Mouse (Mus musculus) stomach, embryonic 14.5 days (tissue): ENCODE measurements at regions not wholly inside any gene's neighbourhood (a gene's known extent, or its start where the extent isn't known, plus 50 kb on each side); places are given as distances from the start of the nearest gene placed in this dataset.

Experiments
- ATAC-seq: fragments of 200-750 bp; cut with Nextera tagmentation; 2 replicates; pipeline ENCODE4 v1.8.0; 2017; ENCODE audit warnings: low read depth, moderate TSS enrichment; ENCODE audit not compliant: insufficient number of reproducible peaks, insufficient read depth, low FRiP score
- H3K27ac ChIP-seq: fragments of 300-500 bp; sonication (generic); 2 replicates; pipeline ENCODE4 v1.5.1; 2014; ENCODE audit warnings: mild to moderate bottlenecking, low read length, moderate library complexity, mixed read lengths
- H3K27me3 ChIP-seq: fragments of 300-500 bp; sonication (generic); 2 replicates; pipeline ENCODE4 v1.6.1; 2014; ENCODE audit warnings: low read length, control low read depth, mixed read lengths; ENCODE audit not compliant: control insufficient read depth, insufficient read depth
- H3K36me3 ChIP-seq: fragments of 300-500 bp; sonication (generic); 2 replicates; pipeline ENCODE4 v1.6.1; 2014; ENCODE audit warnings: mild to moderate bottlenecking, control low read depth, low read length, moderate library complexity, mixed read lengths; ENCODE audit not compliant: control insufficient read depth, insufficient read depth
- H3K4me1 ChIP-seq: fragments of 300-500 bp; sonication (generic); 2 replicates; pipeline ENCODE4 v1.6.1; 2014; ENCODE audit warnings: low read length, control low read depth, mixed read lengths; ENCODE audit not compliant: control insufficient read depth, insufficient read depth
- H3K4me2 ChIP-seq: fragments of 300-500 bp; sonication (generic); replicated peaks from 2 replicates; pipeline ENCODE4 v1.6.1; 2014; ENCODE audit warnings: low read depth, low read length, control low read depth
- H3K4me3 ChIP-seq: fragments of 300-500 bp; sonication (generic); 2 replicates; pipeline ENCODE4 v1.5.1; 2014; ENCODE audit warnings: low read depth, low read length, control low read depth
- H3K9ac ChIP-seq: fragments of 300-500 bp; sonication (generic); replicated peaks from 2 replicates; pipeline ENCODE4 v1.6.1; 2014; ENCODE audit warnings: low read depth, mild to moderate bottlenecking, control low read depth, low read length, moderate library complexity, mixed read lengths
- H3K9me3 ChIP-seq: fragments of 300-500 bp; sonication (generic); 2 replicates; pipeline ENCODE4 v1.6.1; 2016; ENCODE audit warnings: low read depth, low read length, control low read depth; ENCODE audit not compliant: control insufficient read depth
- WGBS: fragments of 180-500 bp; shearing (Covaris S2); extraction: QIAGEN DNeasy Blood & Tissue Kit; methylation state at CpG from one replicate; pipeline ENCODE4 v1.1.7; 2014; 5-methylcytosine and 5-hydroxymethylcytosine counted together

- no peaks in the 10 kb centered on the region for H3K36me3 ChIP-seq
- ATAC-seq, result no peak
- H3K27ac ChIP-seq, result no peak overlapping the region
- H3K9ac ChIP-seq, result no peak overlapping the region
- no peaks in the 10 kb centered on the region for H3K9me3 ChIP-seq
- WGBS, result 72% methylated on average over 3 of the region's 3 CpGs
- H3K4me3 ChIP-seq, result no peak overlapping the region
- H3K4me1 ChIP-seq, result no peaks in the 10 kb centered on the region
- no peak overlapping the region for H3K4me2 ChIP-seq
- H3K27me3 ChIP-seq, result no peaks in the 10 kb centered on the region
These were observed 84.7 kb upstream of the A1bg start for GRCm38 (mm10) chr15:61007461-61008059.

DNA sequence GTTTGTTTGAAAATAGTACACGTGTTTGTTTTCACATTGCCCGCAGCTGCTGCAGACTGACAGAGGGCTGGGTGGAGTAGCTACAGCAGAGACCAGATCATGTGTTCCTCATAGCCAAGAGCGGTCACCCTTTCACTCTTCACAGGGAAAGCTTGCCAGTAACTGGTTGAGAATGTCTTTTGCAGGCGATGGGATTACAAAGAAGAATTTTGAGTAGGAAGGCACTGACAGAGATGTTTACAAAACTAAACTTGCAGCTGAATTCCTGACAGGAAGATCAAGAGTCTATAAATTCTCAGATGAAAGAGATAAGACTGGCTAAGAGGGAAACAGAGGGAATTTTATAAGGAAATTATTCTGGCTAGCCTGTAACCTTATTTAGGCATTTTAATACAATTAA lies 83.8 kb upstream of the A1bg start:
- no peaks in the 10 kb centered on the region for H3K27me3 ChIP-seq
- H3K9me3 ChIP-seq, result no peaks in the 10 kb centered on the region
- H3K9ac ChIP-seq, result no peak overlapping the region
- no peak overlapping the region for H3K27ac ChIP-seq
- H3K36me3 ChIP-seq, result no peaks in the 10 kb centered on the region
- ATAC-seq, result no peak
- WGBS, result 30% methylated on average over 4 of the region's 4 CpGs
- no peak overlapping the region for H3K4me3 ChIP-seq
- H3K4me2 ChIP-seq, result no peak overlapping the region
- no peaks in the 10 kb centered on the region for H3K4me1 ChIP-seq

DNA sequence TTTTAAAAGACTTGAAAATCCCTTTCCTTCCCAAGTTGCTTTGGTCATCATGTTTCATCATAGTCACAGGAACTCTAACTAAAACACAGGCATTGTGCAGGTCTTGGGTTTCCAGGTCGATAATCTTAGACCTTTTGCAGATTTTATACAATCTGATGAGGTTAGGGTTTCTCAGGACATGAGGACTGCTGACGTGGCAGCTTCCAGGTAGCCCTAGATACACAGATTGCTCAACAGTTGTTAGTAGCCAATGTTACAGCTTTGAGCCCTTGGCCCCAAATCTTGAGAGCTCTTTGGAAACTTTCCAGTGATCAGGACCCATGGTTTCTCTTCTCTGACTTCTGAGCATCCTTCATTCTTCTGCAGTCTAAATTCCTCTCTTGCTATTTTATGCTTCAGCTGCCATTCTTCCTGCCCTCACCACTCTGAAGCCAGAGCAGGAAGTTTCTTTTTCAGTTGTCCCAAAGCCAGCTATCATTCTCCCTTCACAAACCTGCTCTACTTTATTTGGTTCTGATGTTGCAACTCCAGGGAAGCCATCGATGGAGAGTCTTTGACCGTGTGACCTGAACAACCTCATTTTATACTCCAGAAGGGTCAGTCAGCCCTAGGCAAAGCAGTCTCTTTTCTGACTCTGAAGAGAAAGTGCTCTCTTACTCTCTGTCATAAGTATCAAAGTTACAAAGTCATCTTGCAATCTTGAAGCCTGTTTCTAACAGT lies 71.3 kb upstream of the A1bg start:
- Histone ChIP-seq H3K27ac (no peak overlapping the region), H3K4me1 (no peaks in the 10 kb centered on the region), H3K4me2 (no peak overlapping the region), H3K27me3 (no peaks in the 10 kb centered on the region), H3K9ac (no peak overlapping the region), H3K9me3 (no peaks in the 10 kb centered on the region), H3K36me3 (no peaks in the 10 kb centered on the region), H3K4me3 (no peak overlapping the region)
- no peak for ATAC-seq
- 82% methylated on average over 4 of the region's 4 CpGs for WGBS

DNA sequence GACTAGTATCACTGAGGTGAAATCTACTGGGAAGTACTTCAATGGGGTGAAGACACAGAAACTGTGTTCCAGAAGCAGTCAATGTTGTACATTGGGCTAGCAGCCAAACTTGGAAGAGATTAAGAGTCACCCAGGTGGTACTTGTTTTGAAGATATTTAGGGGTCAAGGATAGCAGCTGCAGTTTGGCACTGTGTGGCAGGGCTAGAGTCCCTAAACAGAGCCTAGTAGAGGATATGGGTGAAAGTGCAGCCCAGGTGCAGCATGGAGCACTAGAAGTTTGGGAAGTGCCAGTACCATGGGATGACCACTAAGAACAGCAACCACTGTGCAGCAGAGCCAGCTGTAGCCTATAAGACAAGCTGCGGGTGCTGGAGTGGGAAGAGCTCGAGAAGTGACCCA lies 70.6 kb upstream of the A1bg start:
- Histone ChIP-seq H3K27ac (no peak overlapping the region), H3K36me3 (no peaks in the 10 kb centered on the region), H3K4me1 (no peaks in the 10 kb centered on the region), H3K4me2 (no peak overlapping the region), H3K27me3 (no peaks in the 10 kb centered on the region), H3K4me3 (no peak overlapping the region), H3K9ac (no peak overlapping the region), H3K9me3 (no peaks in the 10 kb centered on the region)
- WGBS, result 85% methylated on average over 2 of the region's 2 CpGs
- ATAC-seq, result no peak

DNA sequence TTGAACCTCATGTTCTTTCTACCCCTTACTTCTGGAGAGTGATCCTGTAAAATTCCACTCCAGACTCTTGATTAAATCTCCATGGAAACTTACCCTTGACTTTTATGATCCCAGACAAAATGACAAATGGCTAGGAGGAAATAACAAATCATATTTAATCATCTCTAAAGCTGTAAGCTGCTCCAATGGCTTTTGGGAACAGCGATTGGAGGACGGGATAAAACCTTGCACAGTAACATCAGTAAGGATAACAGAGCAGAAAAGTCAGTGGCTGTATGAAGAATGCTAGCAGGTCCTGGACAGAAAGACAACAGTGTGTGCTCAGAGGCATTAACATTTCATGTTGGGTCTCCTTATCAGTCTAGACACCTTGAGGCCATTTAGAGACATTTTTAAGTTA lies 59.8 kb upstream of the A1bg start:
- Histone ChIP-seq H3K9me3 (no peaks in the 10 kb centered on the region), H3K27ac (no peak overlapping the region), H3K4me2 (no peak overlapping the region), H3K4me3 (no peak overlapping the region), H3K4me1 (no peaks in the 10 kb centered on the region), H3K27me3 (no peaks in the 10 kb centered on the region), H3K36me3 (no peaks in the 10 kb centered on the region), H3K9ac (no peak overlapping the region)
- WGBS, result 43% methylated on average over 2 of the region's 2 CpGs
- ATAC-seq, result no peak
